Mouse (Mus musculus) retina, adult 2 months (tissue): ENCODE measurements around the gene Xylt1.

ENCODE experiments used
- DNase-seq: peaks from one replicate; pipeline ENCODE4 v3.0.0-alpha.2; 2012; ENCODE audit warnings: low read depth, low spot score

The Xylt1 gene

DNA sequence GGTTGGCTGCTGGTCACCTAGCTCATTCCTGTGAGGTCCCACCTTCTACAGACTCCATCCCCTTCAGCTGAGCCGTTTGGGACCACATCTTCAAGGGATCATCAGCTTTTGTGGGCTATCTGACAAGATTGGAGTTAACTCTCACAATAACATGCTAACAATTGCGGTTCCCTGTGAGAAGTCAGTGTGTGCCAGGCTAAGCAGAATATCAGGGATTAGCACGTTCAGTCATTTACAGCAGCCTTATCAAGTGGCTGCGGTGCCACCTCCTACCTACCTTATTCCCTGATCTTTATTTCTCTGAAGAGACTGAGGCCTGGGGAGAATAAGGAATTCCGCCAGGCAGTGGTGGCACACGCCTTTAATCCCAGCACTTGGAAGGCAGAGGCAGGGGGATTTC lies 13.6 kb downstream of the Xylt1 start:
- DNase-seq: no peak

DNA sequence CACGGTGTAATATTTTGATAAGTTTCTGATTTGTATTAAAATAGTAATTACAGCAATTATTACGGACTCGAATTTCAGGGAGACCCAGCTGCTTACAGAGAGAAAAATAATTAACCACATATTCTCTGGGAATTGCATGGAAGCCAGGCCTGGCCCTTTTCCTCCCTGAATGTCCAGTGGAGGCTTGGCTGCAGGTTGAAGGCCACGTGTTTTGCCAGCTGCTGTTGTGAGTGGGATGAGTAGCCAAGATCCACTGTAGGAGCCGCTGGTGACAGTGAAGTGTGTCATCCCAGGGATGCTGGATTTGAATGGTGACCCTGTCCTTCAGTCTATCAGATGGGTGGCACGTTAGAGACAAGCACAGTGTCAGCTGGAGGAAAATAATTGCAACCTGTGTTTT lies 14.7 kb downstream of the Xylt1 start:
- DNase-seq: no peak

DNA sequence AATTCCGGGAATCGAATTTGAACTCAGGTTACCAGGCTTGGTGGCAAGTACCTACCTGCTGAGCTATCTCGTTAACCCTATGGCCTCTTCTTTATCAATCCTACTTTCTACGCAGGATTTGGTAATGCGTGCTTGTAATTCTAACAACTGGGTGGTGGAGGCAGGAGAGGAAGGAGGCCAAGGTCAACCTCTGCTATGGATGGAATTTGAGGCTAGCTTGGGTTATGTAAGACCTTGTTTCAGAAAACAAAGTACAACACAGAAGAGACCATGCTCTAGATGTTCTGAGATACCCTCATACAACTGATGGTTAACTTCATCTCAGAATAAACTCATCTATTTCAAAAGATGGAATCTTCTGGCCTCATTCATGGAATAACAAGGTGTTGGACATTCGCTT lies 17.1 kb downstream of the Xylt1 start:
- no peak for DNase-seq

DNA sequence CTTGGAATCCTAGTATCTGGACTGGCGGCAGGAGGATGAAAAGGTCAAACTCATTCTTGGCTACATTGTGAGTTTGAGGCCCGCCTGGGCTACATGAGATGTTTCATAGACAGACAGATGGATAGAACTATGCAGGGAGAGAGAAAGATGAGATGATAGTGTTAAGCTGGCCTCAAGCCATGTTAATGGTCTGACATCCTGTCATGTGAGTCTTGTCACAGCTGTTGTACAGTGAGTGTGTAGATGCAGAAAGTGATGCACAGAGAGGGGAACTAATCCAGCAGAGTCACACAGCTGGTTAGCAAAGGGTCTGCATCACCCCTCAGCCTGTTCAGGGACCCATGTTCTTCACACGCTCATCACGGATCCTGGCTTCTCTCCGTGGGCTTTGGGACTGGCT lies 19.2 kb downstream of the Xylt1 start:
- no peak for DNase-seq

DNA sequence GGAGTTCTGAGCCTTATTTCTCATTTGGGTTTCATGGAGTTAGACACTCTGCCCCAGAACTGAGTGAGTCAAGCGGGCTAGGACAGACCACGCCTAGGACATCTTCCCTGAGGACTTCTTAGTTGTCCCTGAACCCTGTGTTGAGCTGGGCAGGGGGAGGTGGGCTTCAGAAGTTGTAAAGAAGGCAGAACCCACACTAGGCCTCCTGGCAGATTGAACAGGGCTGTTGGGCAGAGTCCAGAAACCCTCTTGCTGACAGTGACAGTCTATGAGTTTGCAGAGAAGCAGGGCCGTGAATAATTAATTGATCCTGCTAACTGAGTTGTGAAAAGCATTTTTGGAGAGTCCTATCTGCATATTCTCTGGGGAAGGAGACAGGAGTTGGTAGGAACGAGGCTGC lies 20.8 kb downstream of the Xylt1 start:
- no peak for DNase-seq

DNA sequence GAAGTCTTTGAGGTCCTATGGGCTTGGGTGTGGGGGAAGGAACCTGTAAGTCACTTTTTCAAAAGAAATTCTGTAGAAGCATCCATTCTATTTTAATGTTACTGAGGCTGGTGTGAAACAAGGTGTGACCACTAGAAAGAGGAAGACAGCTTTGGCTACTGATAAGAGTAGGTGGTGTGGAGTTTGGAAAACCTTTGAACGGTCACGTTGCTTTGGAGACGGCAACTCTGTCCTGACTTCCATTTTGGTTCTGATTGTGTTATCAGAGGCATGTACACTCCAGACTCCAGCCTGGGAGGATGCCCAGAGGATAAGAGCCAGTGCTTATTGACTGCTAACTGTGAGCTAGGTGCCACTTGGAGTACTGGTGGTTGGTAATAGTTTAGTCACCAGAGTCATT lies 25.6 kb downstream of the Xylt1 start:
- no peak for DNase-seq

DNA sequence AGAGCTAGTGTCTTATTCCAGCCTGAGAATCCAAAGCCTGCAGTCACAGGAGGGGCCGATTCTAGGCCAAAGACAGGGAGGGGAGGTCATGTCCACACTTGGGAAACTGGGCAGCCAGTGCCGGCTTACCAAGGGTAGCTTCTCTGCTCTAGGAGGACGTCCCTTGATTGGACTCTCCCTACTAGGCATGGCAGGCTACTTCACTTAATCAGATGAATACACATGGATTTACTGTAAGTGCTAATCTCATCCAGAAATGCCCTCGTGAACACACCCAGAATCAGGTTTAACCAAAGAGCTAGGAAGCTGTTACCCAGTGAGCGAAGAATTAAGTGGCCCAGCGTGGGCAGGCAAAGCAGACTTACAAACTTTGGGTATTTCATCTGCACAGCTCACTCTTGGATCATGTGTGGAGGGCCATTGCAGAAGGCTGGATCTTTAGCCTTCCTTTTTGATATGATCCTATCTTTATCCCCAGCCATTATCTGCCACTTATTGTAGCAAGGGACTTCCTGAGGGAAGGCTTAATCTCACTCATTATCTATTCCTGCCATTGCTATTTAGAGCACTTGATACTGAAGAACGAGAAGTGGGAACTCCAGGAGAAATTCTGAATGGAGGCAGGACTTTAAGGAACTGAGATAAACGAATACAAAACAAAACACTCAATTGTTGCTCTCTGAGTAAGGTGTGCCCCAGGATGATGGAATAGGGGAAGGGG lies 28.6 kb downstream of the Xylt1 start:
- no peak for DNase-seq

DNA sequence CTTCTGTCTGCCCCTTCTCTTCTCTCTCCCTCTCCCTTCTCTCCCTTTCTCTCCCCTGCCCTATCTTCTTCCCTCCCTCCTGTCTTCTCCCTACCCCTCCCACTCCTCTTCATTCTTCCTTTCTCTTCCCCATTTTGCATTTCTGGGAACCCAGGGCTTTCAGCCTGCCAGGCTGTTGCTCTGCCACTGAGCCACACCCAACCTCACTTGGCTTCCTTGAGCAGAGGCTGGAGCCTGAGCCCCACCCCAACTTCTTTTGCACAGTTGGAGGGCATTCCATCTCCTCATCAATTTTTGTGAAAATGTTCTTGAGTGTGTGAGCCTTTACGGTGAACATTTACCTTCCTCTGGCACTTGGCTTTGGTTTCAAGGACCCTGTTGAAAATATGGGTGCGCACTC lies 31.1 kb downstream of the Xylt1 start:
- DNase-seq: no peak

DNA sequence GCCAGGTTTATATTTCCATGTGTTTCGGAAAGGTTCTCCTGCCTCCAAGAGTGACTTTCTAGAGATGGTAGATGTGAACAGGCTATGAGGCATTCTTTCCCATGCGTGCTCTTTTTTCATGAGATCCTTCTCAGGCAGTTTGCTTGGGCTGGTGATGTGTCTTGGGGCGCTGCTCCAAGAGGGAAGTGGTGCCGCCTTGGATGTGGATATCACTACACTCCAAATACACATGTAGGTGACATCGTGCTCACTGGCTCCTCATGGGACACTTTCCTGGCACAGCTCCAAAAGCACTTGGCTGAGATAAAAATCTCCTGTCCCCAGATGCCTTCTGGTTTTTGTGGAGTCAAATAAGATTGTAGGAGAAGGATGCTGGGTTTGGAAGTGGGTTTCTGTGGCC lies 31.6 kb downstream of the Xylt1 start:
- DNase-seq: no peak

DNA sequence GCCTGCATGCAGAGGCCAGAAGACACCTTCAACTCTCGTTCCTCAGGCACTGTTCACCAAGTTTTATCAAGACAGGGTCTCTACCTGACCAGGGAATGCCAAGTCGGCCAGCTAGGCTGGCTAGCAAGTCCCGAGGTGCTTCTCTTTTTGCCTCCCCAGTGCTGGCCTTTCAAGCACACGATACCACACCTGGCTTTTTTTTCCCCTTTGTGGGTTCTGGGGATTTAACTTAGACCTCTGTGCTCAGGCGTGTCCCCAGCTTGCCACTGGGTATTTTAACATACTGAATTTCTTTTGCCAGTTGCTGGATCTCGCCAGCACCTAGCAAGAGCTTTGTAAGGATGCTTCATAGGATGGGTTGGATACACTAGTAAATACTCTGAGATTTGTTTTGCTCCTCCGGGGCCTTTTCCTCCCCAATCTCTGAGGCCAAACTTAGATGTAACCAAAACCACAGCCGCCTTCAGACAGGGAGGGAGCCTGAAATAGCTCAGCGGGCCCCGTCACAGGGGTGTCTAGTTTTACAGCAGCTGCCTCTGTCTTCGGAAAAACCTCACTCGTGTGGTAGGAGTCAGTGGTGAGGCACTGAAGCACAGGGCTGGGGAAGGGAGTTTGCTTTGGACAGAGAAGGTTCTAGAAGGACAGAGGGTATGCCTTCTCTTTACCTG lies 33.7 kb downstream of the Xylt1 start:
- no peak for DNase-seq

DNA sequence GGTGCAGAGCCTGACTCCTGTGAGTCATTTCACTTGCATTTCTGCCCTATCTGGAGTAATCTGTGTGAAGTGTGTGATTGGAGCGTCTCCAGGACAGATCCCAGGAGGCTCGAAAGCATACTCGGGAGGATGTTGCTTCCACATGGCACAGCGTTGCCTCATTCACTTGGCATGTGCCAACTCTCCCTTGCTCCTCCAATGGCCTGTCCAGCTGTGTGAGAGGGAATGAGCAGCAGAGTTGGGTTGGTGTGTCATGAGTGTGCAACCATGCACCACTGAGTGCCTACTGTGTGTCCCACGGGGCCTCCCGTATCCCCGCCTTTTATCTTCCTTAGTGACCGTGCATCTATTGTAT lies 34.2 kb downstream of the Xylt1 start:
- no peak for DNase-seq

DNA sequence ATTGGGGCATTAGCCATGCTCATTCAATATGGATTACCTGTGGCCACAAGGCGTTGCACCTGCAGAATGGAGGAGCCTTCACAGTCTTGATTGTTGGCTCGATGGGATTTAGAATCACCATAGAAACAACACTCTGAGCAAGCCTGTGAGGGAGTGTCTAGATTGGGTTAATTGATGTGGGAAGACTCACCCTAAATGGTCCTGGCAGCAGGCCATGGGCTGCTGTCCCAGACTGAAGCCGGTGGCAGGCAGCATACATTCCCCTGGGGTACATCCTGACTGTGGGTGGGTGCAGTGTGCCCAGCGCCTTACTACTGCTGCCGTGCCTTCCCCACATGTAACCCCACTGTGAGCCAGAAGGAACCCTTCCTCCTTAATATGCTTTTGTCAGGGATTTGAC lies 38.3 kb downstream of the Xylt1 start:
- no peak for DNase-seq

DNA sequence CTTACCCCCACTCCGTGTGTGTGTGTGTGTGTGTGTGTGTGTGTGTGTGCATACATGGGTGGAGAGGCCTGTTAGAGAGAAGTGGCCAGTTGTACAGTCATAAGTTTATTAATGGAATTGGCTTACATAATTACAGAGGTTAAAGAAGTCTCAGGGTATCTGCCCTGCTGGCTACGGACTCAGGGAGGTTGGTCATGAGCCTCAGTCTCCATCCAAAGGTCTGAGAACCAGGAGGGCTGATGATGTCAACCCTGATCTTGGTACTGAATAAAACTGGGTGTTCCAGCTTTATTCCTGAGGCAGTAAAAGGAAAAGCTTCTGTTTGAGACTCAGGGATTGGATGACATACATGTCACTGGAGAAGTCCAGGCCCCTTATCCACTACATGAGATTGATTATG lies 39.1 kb downstream of the Xylt1 start:
- no peak for DNase-seq

DNA sequence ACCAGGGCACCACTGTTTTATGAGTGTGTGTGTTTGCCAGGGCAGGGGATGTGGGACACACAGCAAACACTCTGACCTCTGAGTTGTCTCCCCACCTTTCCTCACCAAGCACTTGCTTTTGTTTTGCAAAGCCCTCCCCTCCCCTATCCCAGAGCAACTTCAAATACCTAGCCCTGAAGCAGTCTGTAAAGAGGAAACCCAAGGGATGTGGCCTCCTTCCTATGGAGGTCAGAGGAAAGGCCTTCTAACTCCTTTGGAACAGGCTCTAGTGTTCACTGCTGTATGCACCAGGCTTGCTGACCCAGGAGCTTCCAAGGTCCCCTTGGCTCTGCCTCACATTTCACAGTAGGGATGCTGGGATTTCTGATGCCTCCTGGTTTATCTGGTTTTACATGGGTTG lies 39.5 kb downstream of the Xylt1 start:
- no peak for DNase-seq

DNA sequence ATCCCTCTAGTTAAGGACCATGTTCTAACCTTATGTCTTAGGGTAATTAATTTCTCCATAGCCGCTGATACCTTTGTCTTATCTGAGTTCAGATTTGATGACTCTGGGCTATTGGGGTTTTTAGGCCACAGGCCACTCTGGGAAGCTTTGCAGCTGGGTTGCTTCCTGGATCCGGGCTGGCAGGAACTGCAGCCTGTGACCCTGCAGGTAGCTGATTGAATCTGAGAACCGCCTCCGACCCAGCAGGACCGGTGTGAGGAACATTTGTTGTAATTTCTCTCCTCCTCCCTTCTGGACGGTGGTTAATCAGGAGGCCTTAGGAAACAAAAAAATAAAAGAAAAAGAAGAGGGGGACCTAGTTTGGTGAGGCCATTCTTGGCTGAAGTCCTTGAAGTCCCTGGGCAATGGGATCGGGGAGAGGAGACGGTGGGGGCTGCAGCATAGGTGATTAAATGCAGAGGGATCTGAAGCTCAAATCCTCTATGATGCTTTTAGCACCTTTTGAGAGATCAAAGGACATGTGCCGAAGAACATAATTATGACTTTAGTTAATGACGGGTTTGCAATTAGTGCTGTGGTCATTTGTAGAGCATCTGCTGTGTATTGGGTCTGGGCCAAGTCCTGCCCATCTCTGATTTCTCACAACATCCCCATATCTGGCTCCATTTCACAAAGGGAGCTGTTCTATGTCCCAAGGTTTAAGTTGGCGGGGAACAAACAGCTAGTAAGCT lies 40.2 kb downstream of the Xylt1 start:
- no peak for DNase-seq

DNA sequence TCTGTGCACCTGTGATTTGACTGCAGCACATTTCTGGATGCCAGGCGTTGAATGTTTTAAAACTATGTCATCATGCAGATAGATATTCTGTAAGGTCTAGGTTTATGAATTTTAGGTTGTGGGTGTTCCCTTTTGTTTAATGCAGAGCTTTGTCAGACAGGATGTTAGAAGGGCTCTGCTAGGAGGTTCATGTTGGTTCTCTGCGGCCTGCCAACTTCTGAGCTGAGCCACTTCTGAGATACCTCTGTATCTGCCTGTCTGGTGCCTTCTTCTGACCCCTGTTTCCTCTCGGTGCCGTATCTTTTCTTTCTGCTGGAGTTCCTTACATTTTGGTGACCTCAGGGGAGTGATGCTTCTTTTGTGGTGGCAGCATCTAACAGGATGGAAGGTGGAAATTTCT lies 44.1 kb downstream of the Xylt1 start:
- DNase-seq: no peak

DNA sequence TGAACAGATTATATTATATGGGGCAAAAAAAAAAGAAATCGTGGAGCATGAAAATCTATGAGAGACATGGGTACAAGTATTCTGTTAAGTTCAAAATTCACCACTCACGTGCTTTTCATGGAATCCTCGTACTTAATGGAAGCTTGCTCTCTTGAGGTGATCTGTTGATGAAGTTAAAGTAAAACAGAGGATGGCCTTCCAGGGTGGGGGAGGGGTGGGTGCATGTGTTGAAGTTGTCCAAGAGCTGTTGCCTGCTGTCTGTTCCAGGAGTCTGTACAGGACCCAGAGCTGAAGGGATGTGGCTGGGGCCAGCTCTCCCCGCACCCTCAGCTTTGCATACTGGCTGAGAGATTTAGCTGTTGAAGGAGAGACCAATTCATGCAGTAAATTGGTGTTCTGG lies 45.6 kb downstream of the Xylt1 start:
- no peak for DNase-seq

DNA sequence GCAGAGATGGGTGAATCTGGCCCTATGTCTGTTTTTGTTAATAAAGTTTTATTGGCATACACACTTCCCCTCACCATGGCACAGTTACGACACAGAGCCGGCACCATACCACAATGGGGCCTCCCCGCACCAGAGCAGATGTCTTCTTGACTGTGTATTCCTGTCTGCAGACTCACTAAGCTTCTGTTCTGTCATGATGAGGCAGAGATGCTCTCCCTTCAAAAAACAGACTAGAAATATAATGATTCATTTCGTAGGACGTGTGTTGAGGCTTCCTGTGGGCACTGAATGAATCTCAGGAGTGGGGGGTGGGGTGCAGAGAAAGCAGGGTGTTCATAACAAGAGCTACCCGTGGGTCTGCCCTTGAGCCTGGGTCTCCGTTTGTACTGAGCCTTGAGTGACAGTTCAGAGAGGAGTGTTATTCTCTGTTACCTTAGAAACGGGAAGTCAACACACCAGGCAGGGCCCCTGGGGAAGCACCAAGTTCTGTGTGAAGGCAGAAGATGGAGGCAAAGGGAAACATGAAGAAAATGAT lies 48.0 kb downstream of the Xylt1 start:
- no peak for DNase-seq

DNA sequence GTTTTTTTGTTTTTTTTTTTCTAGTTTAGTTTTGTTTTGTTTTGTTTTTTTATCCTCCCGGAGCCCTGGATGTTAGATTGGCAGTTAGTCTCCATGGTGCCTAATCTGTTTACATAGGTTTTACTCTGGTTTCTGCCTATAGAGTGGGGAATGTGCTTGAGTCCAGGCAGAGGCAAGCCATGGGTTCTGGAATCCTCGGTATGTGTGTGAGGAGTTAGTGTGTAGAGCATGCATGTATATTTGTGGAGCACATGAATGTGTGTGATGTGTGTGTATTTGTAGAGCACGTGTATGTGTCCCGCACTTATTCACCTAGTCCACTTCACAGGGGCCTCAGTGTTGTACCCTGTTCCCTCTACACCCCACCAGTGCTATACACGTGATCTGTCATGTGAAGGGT lies 48.7 kb downstream of the Xylt1 start:
- DNase-seq: no peak

DNA sequence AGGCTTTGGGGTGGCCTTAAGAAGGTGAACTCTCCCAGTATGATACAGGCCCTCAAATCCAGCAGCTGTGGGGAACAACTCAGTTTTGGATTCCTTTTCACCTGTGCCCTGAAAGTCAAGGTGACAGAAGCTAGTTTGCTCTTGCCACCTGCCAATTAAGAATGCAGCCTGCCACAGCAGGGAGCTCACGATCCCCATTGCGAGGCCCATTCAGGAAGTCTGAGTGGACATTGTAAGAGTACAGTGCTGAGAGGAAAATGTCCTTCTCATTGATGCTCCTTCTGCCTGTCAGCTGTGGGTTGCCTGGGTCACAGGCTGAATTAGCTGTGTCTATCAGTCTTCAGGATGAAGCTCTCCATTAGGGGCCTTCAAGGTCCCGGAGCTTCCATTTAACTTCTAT lies 49.1 kb downstream of the Xylt1 start:
- no peak for DNase-seq

DNA sequence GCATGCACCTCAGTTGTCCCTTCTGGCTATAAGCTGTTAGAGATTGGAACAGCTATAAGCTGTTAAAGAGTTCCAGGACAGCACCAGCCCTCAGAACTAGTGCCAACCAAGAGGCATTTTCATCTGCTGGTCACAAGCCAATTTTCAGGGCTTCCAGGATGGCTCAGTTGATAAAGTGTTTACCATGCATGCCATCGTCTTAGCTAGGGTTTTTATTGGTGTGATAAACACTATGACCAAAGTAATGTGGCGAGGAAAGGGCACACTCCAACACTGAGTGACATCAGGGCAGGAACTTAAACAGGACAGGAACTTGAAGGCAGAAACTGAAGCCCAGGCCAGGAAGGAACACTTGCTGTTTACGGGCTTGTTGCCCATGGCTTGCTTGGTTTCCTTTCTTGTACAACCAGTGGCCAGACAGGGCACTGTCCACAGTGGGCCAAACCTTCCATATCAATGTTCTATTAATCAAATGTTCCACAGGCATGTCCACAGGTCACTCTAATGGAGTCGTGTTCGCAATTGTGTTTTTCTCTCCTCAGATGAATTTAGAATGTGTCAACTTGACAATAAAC lies 49.7 kb downstream of the Xylt1 start:
- no peak for DNase-seq

DNA sequence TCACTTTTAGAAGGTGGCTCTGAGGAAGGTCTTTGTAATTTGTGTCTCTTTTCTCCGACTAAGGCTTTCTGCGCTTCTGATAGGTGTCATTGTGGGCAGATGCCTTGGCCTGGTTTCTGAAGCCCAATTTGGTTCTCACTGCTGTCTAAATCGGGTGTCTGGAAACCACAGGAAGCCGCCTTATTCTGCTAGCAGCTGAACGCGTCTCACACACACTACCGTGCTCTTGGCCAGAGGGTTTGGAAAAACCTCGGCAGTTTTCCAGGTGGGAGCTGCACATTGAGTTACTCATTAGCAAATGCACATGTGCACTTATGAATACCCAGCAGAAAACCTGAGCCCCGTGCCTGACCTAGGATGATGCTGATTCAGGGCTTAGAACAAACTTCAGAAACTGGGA lies 52.9 kb downstream of the Xylt1 start:
- no peak for DNase-seq

DNA sequence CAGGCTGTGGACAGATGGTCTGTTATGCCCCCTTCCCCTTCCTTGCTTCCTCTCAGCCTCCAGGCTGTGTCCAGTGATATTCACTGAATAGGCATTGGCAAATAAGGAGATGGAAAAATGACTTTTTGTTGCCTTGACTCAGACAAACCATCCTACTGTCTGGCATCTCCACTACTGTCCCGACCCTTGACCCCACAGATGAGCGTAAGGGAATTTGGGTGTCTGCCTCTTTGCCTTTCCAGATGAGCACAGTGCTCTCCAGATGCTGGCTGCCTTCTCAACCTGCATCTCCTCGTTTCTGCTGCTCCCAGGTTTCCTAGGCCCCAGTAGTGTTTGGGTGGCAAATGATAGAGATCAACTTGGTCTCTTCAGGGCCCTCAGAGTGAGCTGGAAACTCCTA lies 54.3 kb downstream of the Xylt1 start:
- DNase-seq: no peak
